Mouse (Mus musculus) forebrain, embryonic 10.5 days (tissue): ENCODE measurements around the gene Cacna1a. TPM values are rescaled to one million over a fixed set of nuclear protein-coding genes. Genes with fewer than 3 reads are reported as not detected.

ENCODE experiments used
- DNase-seq: peaks from one replicate; pipeline ENCODE4 v3.0.0-alpha.2; 2017; ENCODE audit warnings: low spot score; ENCODE audit errors: extremely low spot score
- H3K27ac ChIP-seq: fragments of 300-500 bp; sonication (generic); 2 replicates; pipeline ENCODE4 v1.5.1; 2016; ENCODE audit warnings: mild to moderate bottlenecking
- H3K27me3 ChIP-seq: fragments of 300-500 bp; sonication (generic); 2 replicates; pipeline ENCODE4 v1.6.1; 2016; ENCODE audit warnings: mild to moderate bottlenecking; ENCODE audit not compliant: poor library complexity, severe bottlenecking
- H3K36me3 ChIP-seq: fragments of 300-500 bp; sonication (generic); replicated peaks from 2 replicates; pipeline ENCODE4 v1.6.1; 2016; ENCODE audit warnings: mild to moderate bottlenecking, moderate library complexity
- H3K4me1 ChIP-seq: fragments of 300-500 bp; sonication (generic); 2 replicates; pipeline ENCODE4 v1.6.1; 2016
- H3K4me3 ChIP-seq: fragments of 300-500 bp; sonication (generic); 2 replicates; pipeline ENCODE4 v1.5.1; 2016; ENCODE audit warnings: mild to moderate bottlenecking, moderate library complexity
- H3K9me3 ChIP-seq: fragments of 300-500 bp; sonication (generic); 2 replicates; pipeline ENCODE4 v1.6.1; 2016; ENCODE audit warnings: mild to moderate bottlenecking, moderate library complexity
- WGBS: fragments of 180-500 bp; shearing (Covaris S2); methylation state at CpG from one replicate; pipeline ENCODE4 v1.1.7; 2016; 5-methylcytosine and 5-hydroxymethylcytosine counted together
- polyA plus RNA-seq: library from polyadenylated mRNA; unstranded; fragments of >200 nt; fragmentation: Nextera tagmentation; extraction: Ambion mirVana; gene quantifications from 2 replicates; pipeline ENCODE4 v1.2.1, GENCODE M21; 2016

Gene Cacna1a
- 6.0 and 7.4 TPM in 2 replicates for polyA plus RNA-seq

DNA sequence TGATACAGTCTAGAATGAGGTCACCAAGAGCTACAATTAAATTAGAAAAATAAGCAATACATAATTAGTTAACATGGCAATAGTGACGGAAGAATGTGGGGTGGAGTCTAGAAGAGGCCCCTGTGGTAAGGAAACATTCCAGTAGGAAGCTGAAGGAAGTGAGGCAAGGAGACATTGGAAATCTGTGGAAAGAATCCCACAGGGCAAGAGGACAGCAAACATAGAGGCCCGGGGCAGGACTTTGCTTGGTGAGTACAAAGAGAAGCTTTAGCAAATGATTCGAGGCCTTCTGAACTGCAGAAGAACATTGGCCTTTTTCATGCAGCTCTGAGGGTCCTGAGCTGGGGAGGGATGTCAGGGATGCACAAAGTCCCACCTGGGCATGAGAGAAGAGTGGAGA, at the start of gene Cacna1a:
Gene Cacna1a (plus strand): TSS at position 166 of the 400 bp plus-strand sequence.
- Histone ChIP-seq H3K27me3 (no peaks in the 10 kb centered on the region), H3K4me1 (no peaks in the 10 kb centered on the region), H3K36me3 (no peaks in the 10 kb centered on the region), H3K27ac (no peak within 1 kb of the TSS), H3K9me3 (no peaks in the 10 kb centered on the region; the same call in 1 of the 2 replicates), H3K4me3 (no peak within 1 kb of the TSS)
- WGBS: 78% methylated on average over 3 of the region's 3 CpGs
- no peak for DNase-seq

DNA sequence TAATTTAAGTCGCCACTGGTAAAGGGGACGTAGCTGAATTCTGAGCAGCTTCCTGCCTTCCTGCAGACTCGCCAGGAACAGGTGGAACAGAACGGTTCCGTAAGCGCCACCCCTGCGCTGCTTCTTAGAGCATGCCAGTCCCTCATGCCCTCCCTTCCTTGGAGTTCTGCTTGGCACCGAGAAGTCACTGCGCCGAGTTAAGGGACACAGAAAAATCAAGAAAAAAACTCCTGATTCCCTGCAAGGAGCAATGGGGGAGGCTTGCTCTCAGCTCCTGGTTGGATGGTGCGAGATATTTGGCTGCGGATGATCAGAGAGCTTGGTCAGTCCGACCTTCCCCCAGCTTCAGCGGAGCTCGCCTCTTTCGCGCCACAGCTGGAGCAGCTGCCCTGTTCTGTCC, 49.7 kb upstream of the Cacna1a start:
- no peaks in the 10 kb centered on the region for H3K9me3 ChIP-seq

DNA sequence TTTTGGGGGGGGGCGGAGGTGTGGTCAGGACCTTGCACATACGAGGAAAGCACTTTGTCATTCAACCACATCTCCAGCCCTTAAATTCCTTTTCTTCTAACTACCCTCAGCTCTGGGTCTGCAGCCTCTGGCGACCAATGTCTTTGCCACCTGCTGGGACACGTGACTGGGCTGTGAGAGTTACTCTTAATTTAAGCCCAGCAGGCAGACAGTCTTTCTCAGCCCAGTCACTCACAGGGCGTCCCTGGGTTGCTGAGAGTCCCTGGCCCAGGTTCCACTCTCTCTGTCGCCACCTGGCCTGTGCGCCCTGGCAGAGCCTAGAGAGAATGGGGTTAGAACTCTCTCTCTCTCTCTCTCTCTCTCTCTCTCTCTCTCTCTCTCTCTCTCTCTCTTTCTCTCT, 48.9 kb upstream of the Cacna1a start:
- WGBS: 6% methylated on average over 7 of the region's 7 CpGs
- Histone ChIP-seq H3K27ac (no peak overlapping the region), H3K36me3 (no peaks in the 10 kb centered on the region), H3K9me3 (no peaks in the 10 kb centered on the region), H3K27me3 (peaks cover 44% of the 10 kb centered on the region), H3K4me3 (peak overlapping the region; percentile 29; the same call in 1 of the 2 replicates), H3K4me1 (peaks cover 12% of the 10 kb centered on the region)
- no peak for DNase-seq

More for the DNA sequence above, 49.7 kb upstream of the Cacna1a start:
- WGBS: 12% methylated on average over 17 of the region's 17 CpGs
- Histone ChIP-seq H3K4me1 (peaks cover 12% of the 10 kb centered on the region), H3K27me3 (peaks cover 44% of the 10 kb centered on the region), H3K4me3 (peak overlapping the region; percentile 29), H3K27ac (no peak overlapping the region), H3K36me3 (no peaks in the 10 kb centered on the region)
- no peak for DNase-seq

DNA sequence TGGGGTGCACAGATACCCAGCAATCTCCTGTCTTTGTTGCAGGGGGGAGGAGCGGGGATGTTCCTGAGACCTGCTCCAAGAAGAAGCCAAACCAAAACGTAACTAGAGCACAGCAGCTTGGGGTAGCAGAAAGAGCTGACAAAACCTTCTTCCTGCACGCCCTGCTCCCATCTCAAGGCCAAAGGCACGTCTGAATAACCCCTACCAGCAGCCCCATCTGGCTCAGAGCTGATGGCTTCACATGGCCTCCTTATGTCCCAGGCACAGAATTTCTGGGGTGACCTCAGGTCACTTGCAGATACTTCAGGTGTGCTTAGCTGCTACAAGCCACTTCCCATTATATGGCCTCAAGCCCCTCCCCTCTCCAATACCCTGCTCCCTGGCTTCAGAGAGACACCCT, 48.4 kb upstream of the Cacna1a start:
- Histone ChIP-seq H3K4me3 (no peak overlapping the region), H3K27ac (no peak overlapping the region), H3K36me3 (no peaks in the 10 kb centered on the region), H3K27me3 (peaks cover 44% of the 10 kb centered on the region), H3K4me1 (peaks cover 12% of the 10 kb centered on the region), H3K9me3 (no peaks in the 10 kb centered on the region)
- DNase-seq: no peak
- WGBS: 51% methylated on average over 4 of the region's 4 CpGs

DNA sequence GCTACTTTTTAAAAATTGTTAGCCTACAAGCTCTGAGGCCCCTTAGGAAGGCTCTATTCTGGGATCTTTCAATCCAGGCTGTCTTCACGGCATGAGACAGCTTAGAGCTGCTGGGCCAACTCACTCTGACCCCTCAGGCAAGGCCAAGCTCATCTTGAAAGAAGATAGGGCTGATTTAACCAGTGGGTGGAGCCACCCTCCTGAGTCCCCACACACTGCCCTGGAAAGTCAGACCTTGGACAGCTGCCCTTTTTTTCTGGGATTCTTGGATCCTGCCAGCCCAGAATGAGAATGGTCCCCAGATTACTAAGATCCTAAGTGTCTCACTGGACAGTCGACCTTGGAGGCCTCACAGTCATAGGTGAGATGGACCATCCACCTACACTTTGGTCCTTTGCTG, 47.6 kb upstream of the Cacna1a start:
- H3K27me3 ChIP-seq: peaks cover 44% of the 10 kb centered on the region
- no peak overlapping the region for H3K4me3 ChIP-seq
- DNase-seq: no peak
- no peak overlapping the region for H3K27ac ChIP-seq
- peaks cover 12% of the 10 kb centered on the region for H3K4me1 ChIP-seq
- H3K9me3 ChIP-seq: no peaks in the 10 kb centered on the region
- H3K36me3 ChIP-seq: no peaks in the 10 kb centered on the region
- WGBS: 8% methylated on average over 2 of the region's 2 CpGs

DNA sequence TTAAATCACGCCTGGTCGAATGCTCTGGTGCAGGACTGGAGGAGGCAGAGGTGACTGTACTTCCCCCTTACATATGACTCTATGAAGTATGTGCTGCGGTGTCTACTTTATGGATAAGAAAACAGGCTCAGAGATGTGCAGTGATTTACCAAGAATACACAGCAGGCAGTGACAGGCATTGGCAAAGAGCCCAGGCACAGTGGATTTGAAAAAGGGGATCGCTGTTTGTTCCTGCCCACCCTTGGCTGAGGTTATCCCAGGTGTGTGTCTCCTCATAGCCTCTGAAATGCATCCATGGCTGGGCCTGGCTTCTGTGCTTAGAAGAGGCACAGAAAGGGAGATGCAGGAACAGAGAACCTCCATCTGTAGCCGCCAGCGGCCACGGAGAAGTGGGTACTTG, 42.7 kb upstream of the Cacna1a start:
- H3K4me1 ChIP-seq: no peaks in the 10 kb centered on the region
- peaks cover 6% of the 10 kb centered on the region for H3K27me3 ChIP-seq
- no peaks in the 10 kb centered on the region for H3K36me3 ChIP-seq
- DNase-seq: no peak
- no peaks in the 10 kb centered on the region for H3K9me3 ChIP-seq
- no peak overlapping the region for H3K4me3 ChIP-seq
- no peak overlapping the region for H3K27ac ChIP-seq
- 75% methylated on average over 7 of the region's 7 CpGs for WGBS

DNA sequence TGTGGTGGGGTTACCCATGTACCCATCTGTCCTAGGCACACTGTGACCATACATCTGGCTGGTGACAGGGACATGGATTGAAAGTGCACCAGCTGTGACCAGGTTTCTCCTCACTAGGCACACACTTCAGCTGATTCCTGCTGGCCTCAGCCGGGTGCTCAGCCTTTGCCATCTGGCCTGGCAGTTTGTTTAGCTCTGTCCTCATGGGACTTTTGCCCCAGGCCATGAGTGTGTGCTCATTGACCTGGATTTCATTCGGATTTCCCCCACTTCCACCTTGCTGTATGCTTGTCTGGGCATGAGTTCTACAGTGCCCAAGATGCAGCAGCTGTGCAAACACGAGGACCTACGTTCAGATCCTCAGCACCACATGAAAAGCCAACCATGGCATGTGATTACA, 41.8 kb upstream of the Cacna1a start:
- 63% methylated on average over 4 of the region's 4 CpGs for WGBS
- no peaks in the 10 kb centered on the region; the same call in 1 of the 2 replicates for H3K27me3 ChIP-seq
- H3K27ac ChIP-seq: no peak overlapping the region

DNA sequence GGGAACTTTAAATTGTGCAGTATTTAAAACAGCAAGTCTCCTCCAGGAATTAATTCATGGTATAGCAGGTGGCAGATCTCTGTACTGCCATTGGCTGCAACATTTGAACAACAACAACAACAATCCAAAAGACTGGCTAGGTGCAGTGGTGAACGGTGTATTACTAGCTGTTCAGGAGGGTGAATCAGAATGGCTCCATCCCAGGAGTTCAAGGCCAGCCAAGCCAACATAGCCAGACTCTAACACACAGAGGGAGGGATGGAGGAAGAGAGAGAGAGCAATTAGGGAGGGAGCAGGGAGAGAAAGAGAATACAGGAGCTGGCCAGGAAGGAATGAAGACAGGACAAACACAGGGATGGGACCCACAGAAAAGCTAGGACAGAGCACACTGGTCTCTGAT, 38.7 kb upstream of the Cacna1a start:
- Histone ChIP-seq H3K9me3 (no peaks in the 10 kb centered on the region), H3K4me3 (no peak overlapping the region), H3K27ac (no peak overlapping the region), H3K4me1 (no peaks in the 10 kb centered on the region), H3K36me3 (no peaks in the 10 kb centered on the region), H3K27me3 (no peaks in the 10 kb centered on the region; the same call in 1 of the 2 replicates)
- 76% methylated on average over 1 of the region's 1 CpGs for WGBS
- DNase-seq: no peak

More for the DNA sequence above, 41.8 kb upstream of the Cacna1a start:
- no peaks in the 10 kb centered on the region for H3K9me3 ChIP-seq
- H3K36me3 ChIP-seq: no peaks in the 10 kb centered on the region
- DNase-seq: no peak
- H3K4me3 ChIP-seq: no peak overlapping the region
- no peaks in the 10 kb centered on the region for H3K4me1 ChIP-seq

DNA sequence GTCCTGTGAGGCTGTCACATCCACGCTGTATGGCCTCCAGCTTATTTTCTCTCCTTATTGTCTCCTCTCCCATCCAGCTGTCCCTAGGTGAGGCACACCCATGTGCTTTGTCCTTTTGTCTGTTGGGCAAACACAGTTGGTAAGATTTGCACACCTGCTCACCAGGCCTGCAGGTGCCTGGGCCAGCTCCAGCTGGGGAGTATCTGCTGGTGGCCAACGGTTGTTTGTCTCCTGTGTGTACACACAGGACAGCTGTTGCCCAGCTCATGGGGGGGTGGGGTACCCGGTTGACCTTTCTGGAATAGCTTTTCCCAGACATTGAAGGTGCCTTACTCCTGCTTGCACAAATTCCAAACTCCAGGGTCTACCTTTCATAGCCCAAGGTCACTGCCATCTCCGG, 37.3 kb upstream of the Cacna1a start:
- no peaks in the 10 kb centered on the region for H3K4me1 ChIP-seq
- WGBS: 84% methylated on average over 4 of the region's 4 CpGs
- no peak for DNase-seq
- no peak overlapping the region for H3K27ac ChIP-seq
- H3K36me3 ChIP-seq: no peaks in the 10 kb centered on the region
- H3K4me3 ChIP-seq: no peak overlapping the region
- H3K9me3 ChIP-seq: no peaks in the 10 kb centered on the region
- no peaks in the 10 kb centered on the region; the same call in 1 of the 2 replicates for H3K27me3 ChIP-seq

DNA sequence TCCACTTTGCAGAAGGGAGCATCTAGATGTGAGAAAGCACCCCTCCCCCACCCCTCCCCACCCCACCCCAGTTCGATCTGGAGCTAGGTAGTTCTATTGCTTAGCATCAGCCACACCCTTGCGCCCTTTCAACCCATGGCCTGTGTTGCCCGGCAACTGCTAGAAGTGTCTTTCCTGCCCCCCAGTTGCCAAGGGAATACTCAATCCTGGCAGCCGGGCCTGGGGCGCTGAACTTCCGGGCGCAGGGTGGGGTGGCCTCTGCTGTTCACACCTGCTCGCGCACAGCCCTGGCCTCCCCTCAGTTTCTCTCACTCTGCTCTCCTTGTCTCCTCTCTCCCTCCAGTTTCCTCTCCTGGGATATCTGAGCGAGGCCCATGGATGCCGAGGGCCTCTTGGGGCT, 31.8 kb upstream of the Cacna1a start:
- H3K36me3 ChIP-seq: no peaks in the 10 kb centered on the region
- no peaks in the 10 kb centered on the region for H3K9me3 ChIP-seq
- no peak overlapping the region for H3K27ac ChIP-seq
- peaks cover 19% of the 10 kb centered on the region for H3K27me3 ChIP-seq
- WGBS: 77% methylated on average over 11 of the region's 11 CpGs
- H3K4me1 ChIP-seq: peaks cover 11% of the 10 kb centered on the region; the same call in 1 of the 2 replicates
- no peak for DNase-seq
- H3K4me3 ChIP-seq: no peak overlapping the region

DNA sequence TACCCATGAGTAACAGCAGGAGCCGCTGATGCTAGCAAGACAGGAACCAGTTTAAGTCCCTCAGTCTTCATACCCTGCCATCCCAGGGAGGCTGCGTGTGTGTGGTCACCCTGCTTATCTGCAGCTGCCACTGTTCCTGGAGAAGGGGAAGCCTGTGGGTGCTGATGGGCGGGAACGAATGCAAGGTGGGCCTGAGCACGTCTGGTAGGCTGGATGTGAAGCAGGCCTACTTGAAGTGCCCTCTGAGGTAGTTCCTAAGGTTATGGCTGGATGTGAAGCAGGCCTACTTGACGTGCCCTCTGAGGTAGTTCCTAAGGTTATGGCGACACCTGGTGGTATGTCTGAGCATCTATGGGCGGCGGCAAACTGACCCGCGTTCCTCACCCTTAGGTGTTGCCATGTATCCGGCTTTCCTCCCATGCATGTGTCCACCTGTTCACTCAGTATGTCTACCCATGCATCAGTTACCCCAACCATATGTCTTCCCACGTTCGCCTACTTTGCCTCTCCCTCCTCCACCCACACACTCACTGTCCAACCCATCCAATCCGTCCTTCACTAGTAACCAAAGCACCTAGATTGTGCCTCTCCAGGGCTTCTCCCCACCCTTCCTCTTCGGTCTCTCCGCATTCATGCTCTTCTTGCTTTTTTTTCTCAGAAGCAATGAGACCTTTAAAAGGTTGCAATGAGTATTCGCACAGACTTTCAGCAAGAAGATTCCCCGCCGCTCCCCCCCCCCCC, 30.4 kb upstream of the Cacna1a start:
- DNase-seq: peak; percentile 75
- Histone ChIP-seq H3K27ac (no peak overlapping the region), H3K4me1 (peaks cover 11% of the 10 kb centered on the region; the same call in 1 of the 2 replicates), H3K9me3 (no peaks in the 10 kb centered on the region), H3K27me3 (peaks cover 30% of the 10 kb centered on the region), H3K4me3 (no peak overlapping the region), H3K36me3 (no peaks in the 10 kb centered on the region)
- 29% methylated on average over 20 of the region's 20 CpGs for WGBS

DNA sequence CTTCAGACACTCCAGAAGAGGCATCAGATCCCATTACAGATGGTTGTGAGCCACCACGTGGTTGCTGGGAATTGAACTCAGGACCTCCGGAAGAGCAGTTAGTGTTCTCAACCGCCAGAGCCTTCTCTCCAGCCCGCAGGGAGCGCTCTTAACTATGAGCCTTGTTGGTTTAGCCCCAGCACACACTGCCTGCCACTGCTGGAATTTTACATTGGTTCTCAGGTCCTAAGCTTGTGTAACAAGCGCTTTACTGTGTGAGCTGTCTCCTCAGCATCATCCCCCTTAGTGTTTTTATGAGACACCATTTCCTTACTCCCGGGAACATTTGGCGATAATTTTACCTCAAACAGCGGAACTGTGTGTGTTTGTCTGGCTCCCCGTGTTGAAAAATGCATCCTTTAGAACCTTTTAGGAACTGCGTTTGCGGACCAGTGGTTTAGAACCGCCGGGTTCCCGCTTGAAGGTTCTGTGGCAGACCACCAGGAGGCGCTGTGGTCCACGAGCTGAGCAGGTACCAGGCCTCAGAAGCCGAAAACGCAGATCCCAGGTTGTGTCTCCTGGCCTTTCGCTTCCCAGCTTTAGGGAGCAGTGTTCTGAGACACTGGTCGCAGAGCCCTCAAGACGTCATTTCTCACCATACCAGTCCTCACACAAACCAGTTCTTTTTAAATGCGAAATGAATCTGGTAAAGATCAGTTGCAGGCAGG, 24.7 kb upstream of the Cacna1a start:
- H3K9me3 ChIP-seq: no peaks in the 10 kb centered on the region
- no peaks in the 10 kb centered on the region for H3K4me1 ChIP-seq
- H3K4me3 ChIP-seq: no peak overlapping the region
- no peak overlapping the region for H3K27ac ChIP-seq
- peaks cover 32% of the 10 kb centered on the region for H3K27me3 ChIP-seq
- DNase-seq: peak; percentile 81
- H3K36me3 ChIP-seq: no peaks in the 10 kb centered on the region
- 14% methylated on average over 23 of the region's 23 CpGs for WGBS

DNA sequence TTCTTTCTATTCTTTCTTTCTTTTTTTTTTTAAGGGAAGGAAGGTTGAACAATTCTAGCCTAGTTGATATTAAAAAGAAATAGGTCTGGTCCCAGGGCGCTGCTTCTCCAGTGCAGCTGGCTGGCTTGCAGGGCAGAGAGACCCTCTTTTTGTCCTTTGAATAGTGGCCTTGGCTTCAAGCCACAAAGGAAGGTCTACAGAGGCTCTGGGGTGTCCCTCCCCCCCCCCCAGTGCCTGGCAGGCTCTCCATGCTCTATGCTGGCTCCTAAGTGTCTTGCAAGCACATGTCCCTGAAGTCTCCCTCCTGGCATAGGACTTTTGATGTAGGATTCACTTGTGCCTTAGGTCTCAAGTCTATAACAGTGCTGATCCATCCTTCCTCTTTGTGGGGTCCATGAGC, 23.0 kb upstream of the Cacna1a start:
- no peaks in the 10 kb centered on the region for H3K4me1 ChIP-seq
- H3K4me3 ChIP-seq: no peak overlapping the region
- 0 out of 2 replicates have a peak, but pooled peaks cover 4% of the 10 kb centered on the region for H3K9me3 ChIP-seq
- H3K36me3 ChIP-seq: no peaks in the 10 kb centered on the region
- no peak for DNase-seq
- H3K27me3 ChIP-seq: peaks cover 25% of the 10 kb centered on the region
- no peak overlapping the region for H3K27ac ChIP-seq
- WGBS: 91% methylated on average over 1 of the region's 1 CpGs
